Mouse (Mus musculus): ENCODE data around the gene Syt7. TPM values are rescaled to one million over a fixed set of nuclear protein-coding genes. Genes with fewer than 3 reads are reported as not detected.

Syt7 gene
- polyA plus RNA-seq, 1 experiment from 2014 or later, result 9.7 TPM

DNA sequence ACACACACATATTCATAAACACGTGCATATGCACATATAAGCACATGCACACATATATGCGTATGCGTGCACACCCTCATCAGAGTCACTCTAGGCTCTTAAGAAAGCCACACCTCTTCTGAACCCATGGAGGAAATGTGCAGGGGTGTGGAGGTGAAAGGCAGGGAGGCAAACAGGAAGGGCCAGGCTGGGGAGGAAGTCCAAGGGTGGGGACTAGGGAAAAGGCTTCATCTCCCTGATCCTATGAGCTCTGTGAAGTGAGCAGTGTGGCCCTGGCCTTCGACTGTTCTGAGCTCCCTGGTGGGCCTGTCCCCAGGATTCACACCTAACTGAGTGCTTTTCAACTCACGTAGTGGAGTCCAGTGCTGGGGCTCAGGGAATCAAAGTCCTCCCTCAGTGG, 13.6 kb upstream of the Syt7 start:
- no peaks in the 10 kb centered on the region for H3K4me1 ChIP-seq (replicated peaks; ENCODE audit: control insufficient read depth, insufficient read depth, low read length)
- H3K36me3 ChIP-seq (ENCODE audit: control insufficient read depth, insufficient read depth), result no peaks in the 10 kb centered on the region
- 77% methylated on average over 5 of the region's 5 CpGs for WGBS
- H3K4me2 ChIP-seq (ENCODE audit: low read length), result no peak overlapping the region
- no peak for ATAC-seq
- H3K9ac ChIP-seq (replicated peaks; ENCODE audit: low read depth, low read length), result no peak overlapping the region
- H3K27me3 ChIP-seq (replicated peaks; ENCODE audit: control insufficient read depth, insufficient read depth, low read length), result no peaks in the 10 kb centered on the region
- no peak overlapping the region for H3K4me3 ChIP-seq (replicated peaks; ENCODE audit: low read length)
- H3K27ac ChIP-seq (ENCODE audit: low read length), result no peak overlapping the region
- H3K9me3 ChIP-seq (ENCODE audit: control insufficient read depth, low read length), result peaks cover 3% of the 10 kb centered on the region; the same call in 1 of the 2 replicates

DNA sequence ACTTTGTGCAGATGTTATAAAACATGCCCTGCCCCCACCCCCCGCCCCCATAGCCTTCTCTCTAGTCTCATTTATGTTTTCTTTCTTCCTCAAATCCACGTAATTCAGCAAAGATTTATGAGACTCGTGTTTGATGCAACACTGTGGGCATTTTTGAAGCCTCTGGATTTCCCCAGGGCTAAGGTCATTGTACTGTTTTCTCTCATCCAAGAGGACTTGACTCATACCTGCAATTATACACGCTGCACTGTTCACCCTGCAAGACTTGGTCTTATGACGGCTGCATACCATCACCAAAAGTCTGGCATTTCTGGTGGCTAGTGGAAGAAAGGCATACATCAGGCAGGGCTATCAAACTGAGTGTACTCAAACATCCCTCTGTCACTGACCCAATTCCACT, 8.9 kb upstream of the Syt7 start:
- no peak for ATAC-seq
- WGBS, result 86% methylated on average over 5 of the region's 5 CpGs
- no peak overlapping the region for H3K9ac ChIP-seq (replicated peaks; ENCODE audit: low read depth, low read length)

DNA sequence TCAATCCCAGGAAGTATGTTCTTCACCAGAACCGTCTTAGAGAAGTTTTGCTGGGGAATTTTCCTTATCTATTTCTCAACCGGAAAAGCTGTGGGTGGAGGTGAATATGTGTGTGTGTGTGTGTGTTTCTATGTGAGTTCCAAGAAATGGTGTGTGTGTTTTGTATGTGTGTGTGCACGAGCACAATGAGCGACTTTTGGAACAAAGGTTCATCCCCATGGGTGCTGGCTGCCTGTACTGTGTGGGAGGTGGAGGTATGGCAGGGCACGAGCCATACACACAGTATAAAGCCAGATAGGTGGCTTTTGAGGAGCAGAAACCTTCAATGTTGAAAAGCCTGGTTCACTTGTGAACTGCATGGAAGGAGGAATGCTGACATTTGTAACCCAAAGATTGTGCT, 1.2 kb upstream of the Syt7 start:
- no peak overlapping the region for H3K4me2 ChIP-seq (ENCODE audit: low read length)
- no peaks in the 10 kb centered on the region for H3K9me3 ChIP-seq (ENCODE audit: control insufficient read depth, low read length)
- no peak overlapping the region for H3K9ac ChIP-seq (replicated peaks; ENCODE audit: low read depth, low read length)
- 70% methylated on average over 5 of the region's 5 CpGs for WGBS
- H3K4me3 ChIP-seq (replicated peaks; ENCODE audit: low read length), result no peak overlapping the region
- no peak overlapping the region for H3K27ac ChIP-seq (ENCODE audit: low read length)
- H3K36me3 ChIP-seq (ENCODE audit: control insufficient read depth, insufficient read depth), result no peaks in the 10 kb centered on the region
- no peaks in the 10 kb centered on the region for H3K27me3 ChIP-seq (replicated peaks; ENCODE audit: control insufficient read depth, insufficient read depth, low read length)
- peaks cover 17% of the 10 kb centered on the region for H3K4me1 ChIP-seq (replicated peaks; ENCODE audit: control insufficient read depth, insufficient read depth, low read length)
- no peak for ATAC-seq

More for the DNA sequence above, 8.9 kb upstream of the Syt7 start:
- Histone ChIP-seq H3K36me3 (ENCODE audit: control insufficient read depth, insufficient read depth) (no peaks in the 10 kb centered on the region), H3K27me3 (replicated peaks; ENCODE audit: control insufficient read depth, insufficient read depth, low read length) (0 out of 2 replicates have a peak, but pooled peaks cover 3% of the 10 kb centered on the region), H3K4me1 (replicated peaks; ENCODE audit: control insufficient read depth, insufficient read depth, low read length) (no peaks in the 10 kb centered on the region), H3K4me2 (ENCODE audit: low read length) (no peak overlapping the region), H3K9me3 (ENCODE audit: control insufficient read depth, low read length) (peaks cover 3% of the 10 kb centered on the region; the same call in 1 of the 2 replicates), H3K4me3 (replicated peaks; ENCODE audit: low read length) (no peak overlapping the region), H3K27ac (ENCODE audit: low read length) (no peak overlapping the region)

DNA sequence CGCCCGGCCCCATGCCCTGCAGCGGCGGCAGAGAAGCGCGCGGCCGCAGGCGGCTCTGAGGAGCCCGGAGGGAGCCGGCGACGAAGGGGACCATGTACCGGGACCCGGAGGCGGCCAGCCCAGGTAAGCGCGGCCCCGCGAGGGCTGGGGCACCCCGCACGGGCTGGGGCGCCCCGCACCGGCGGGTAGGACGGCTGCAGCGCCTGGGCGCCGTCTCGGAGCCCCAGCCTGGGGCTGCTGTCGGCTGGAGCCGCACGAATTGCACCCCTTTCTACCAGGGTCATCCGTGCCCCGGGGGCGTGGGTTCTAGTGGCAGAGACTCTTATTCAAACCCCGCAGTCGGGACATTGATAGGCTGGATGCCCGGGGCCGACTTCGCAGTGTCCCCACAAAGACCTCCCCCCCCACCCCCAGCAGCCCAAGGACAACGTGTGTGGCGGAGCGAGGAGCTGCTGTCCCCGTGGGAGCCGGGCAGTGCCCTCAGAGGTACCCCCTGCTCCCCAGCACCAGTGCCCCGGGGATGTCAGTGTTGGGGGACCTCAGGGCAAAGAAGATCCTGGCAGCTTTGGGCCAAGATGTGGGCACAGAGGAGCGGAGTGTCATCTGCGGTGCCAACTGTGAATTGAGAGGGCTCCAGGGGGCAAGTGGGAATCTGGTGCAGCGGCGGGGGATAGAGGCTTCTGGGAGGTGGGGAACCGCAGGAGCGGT, 655 bp downstream of the Syt7 start:
- peak overlapping the region; percentile 62 for H3K4me2 ChIP-seq (ENCODE audit: low read length)
- H3K27ac ChIP-seq (ENCODE audit: low read length), result peak overlapping the region; percentile 9; the same call in 1 of the 2 replicates
- peak overlapping the region; percentile 81 for H3K9ac ChIP-seq (replicated peaks; ENCODE audit: low read depth, low read length)
- under 1% methylated on average over 38 of the region's 54 CpGs for WGBS
- ATAC-seq, result peak; percentile 45
- no peaks in the 10 kb centered on the region for H3K27me3 ChIP-seq (replicated peaks; ENCODE audit: control insufficient read depth, insufficient read depth, low read length)
- H3K36me3 ChIP-seq (ENCODE audit: control insufficient read depth, insufficient read depth), result no peaks in the 10 kb centered on the region
- H3K9me3 ChIP-seq (ENCODE audit: control insufficient read depth, low read length), result no peaks in the 10 kb centered on the region
- H3K4me3 ChIP-seq (replicated peaks; ENCODE audit: low read length), result peak overlapping the region; percentile 74
- H3K4me1 ChIP-seq (replicated peaks; ENCODE audit: control insufficient read depth, insufficient read depth, low read length), result peaks cover 26% of the 10 kb centered on the region

DNA sequence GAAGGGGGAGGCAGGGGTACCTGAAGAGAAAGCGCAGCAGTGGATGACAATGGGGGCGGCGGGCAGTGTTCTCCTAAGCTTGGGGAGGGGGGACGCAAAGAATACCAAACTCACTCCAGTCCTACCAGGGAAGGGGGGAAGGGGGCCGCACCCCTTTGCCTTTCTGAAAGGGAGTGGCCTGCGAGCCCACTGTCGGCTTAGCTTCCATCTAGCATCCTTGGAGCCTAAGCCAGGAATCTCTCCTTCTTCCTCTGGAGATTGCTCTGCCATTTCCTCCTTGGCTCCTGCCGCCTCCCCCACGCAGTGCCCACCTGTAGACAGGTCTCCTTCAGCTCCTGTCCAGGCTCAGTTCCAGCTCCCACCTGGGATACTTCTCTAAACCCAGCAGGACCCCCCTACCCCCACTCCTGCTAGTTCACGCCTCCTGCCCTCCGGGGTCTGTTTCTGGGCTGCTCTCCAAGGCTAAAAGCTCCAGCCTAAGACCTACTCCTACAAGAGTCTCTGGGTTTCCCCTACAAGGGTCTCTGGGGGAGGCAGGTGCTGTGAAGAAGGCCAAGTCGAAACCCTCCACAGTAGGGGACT, 1.3 kb downstream of the Syt7 start:
- Histone ChIP-seq H3K36me3 (ENCODE audit: control insufficient read depth, insufficient read depth) (no peaks in the 10 kb centered on the region), H3K9ac (replicated peaks; ENCODE audit: low read depth, low read length) (peak overlapping the region; percentile 81), H3K4me3 (replicated peaks; ENCODE audit: low read length) (peak overlapping the region; percentile 74), H3K4me1 (replicated peaks; ENCODE audit: control insufficient read depth, insufficient read depth, low read length) (peaks cover 29% of the 10 kb centered on the region), H3K9me3 (ENCODE audit: control insufficient read depth, low read length) (no peaks in the 10 kb centered on the region), H3K4me2 (ENCODE audit: low read length) (peak overlapping the region; percentile 62), H3K27ac (ENCODE audit: low read length) (no peak overlapping the region), H3K27me3 (replicated peaks; ENCODE audit: control insufficient read depth, insufficient read depth, low read length) (no peaks in the 10 kb centered on the region)
- no peak for ATAC-seq
- WGBS, result 13% methylated on average over 12 of the region's 12 CpGs

DNA sequence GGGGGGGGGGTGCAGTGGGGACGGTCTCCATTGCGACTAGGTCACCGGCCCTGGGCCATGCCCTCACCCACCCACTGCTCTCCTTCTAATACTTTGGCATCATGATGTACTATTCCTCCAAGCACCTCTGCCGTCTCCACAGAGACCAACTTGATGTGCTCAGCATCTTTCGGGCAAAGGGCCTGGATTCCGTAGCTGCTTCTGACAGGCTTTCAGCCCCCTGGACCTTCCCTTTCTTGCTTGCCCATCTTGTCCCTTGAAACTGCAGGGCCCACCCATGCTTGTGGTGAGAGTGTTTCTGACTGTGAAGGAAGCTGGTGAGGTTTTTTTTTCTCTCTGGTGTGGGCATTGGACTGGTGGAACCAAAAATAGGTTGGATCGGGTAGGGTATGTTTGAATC, 2.1 kb downstream of the Syt7 start:
- no peaks in the 10 kb centered on the region for H3K36me3 ChIP-seq (ENCODE audit: control insufficient read depth, insufficient read depth)
- peaks cover 33% of the 10 kb centered on the region for H3K4me1 ChIP-seq (replicated peaks; ENCODE audit: control insufficient read depth, insufficient read depth, low read length)
- H3K9me3 ChIP-seq (ENCODE audit: control insufficient read depth, low read length), result no peaks in the 10 kb centered on the region
- ATAC-seq, result no peak
- H3K9ac ChIP-seq (replicated peaks; ENCODE audit: low read depth, low read length), result no peak overlapping the region
- H3K4me2 ChIP-seq (ENCODE audit: low read length), result peak overlapping the region; percentile 62; the same call in 1 of the 2 replicates
- H3K27ac ChIP-seq (ENCODE audit: low read length), result no peak overlapping the region
- H3K27me3 ChIP-seq (replicated peaks; ENCODE audit: control insufficient read depth, insufficient read depth, low read length), result no peaks in the 10 kb centered on the region
- 87% methylated on average over 7 of the region's 7 CpGs for WGBS
- no peak overlapping the region for H3K4me3 ChIP-seq (replicated peaks; ENCODE audit: low read length)

DNA sequence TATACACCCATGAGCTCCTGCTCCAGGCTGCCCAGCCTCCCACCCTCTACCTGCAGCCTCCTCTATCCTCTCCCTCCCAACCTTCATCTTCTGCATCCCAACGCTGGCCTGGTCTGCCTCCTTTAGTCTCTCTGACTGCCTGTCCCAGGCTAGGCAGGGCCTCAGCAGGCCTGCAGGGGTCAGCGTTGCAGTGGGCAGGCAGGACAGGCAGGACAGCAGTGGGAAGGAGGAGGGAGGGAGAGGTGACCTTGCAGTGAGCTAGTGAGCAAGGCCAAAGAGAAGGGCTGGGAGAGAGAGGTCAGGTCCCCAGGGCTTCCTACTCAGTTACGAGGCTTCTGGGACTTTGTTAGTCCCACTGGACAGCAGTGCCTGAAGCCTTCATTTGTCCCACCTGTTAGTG, 3.1 kb downstream of the Syt7 start:
- Histone ChIP-seq H3K4me1 (replicated peaks; ENCODE audit: control insufficient read depth, insufficient read depth, low read length) (peaks cover 36% of the 10 kb centered on the region), H3K9ac (replicated peaks; ENCODE audit: low read depth, low read length) (no peak overlapping the region), H3K4me3 (replicated peaks; ENCODE audit: low read length) (no peak overlapping the region), H3K36me3 (ENCODE audit: control insufficient read depth, insufficient read depth) (no peaks in the 10 kb centered on the region), H3K27me3 (replicated peaks; ENCODE audit: control insufficient read depth, insufficient read depth, low read length) (no peaks in the 10 kb centered on the region), H3K27ac (ENCODE audit: low read length) (no peak overlapping the region), H3K9me3 (ENCODE audit: control insufficient read depth, low read length) (no peaks in the 10 kb centered on the region), H3K4me2 (ENCODE audit: low read length) (no peak overlapping the region)
- WGBS, result 18% methylated on average over 3 of the region's 3 CpGs
- ATAC-seq, result no peak

DNA sequence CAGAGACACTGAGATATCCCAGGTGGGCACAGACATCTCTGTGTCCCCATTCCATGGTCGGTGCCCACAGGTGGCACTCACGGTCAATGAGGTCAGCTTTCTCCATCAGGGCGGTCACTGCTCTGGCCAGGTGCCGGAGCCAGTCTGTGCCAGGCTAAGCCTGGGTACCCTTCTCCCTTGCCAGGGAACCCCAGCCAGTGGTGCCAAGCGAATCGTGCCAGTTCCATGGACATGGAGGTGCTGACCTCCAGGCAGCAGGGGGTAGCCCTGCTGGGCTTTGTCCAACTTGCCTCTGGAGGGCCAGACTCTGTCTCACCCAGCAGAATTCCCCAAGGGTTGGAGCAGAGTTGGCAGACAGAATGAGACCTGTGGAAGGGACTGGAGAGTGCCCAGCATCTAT, 4.6 kb downstream of the Syt7 start:
- H3K27ac ChIP-seq (ENCODE audit: low read length), result no peak overlapping the region
- no peak overlapping the region for H3K4me3 ChIP-seq (replicated peaks; ENCODE audit: low read length)
- 86% methylated on average over 6 of the region's 6 CpGs for WGBS
- H3K36me3 ChIP-seq (ENCODE audit: control insufficient read depth, insufficient read depth), result no peaks in the 10 kb centered on the region
- no peak for ATAC-seq
- H3K9ac ChIP-seq (replicated peaks; ENCODE audit: low read depth, low read length), result no peak overlapping the region
- no peaks in the 10 kb centered on the region for H3K27me3 ChIP-seq (replicated peaks; ENCODE audit: control insufficient read depth, insufficient read depth, low read length)
- no peaks in the 10 kb centered on the region for H3K9me3 ChIP-seq (ENCODE audit: control insufficient read depth, low read length)
- no peak overlapping the region for H3K4me2 ChIP-seq (ENCODE audit: low read length)
- H3K4me1 ChIP-seq (replicated peaks; ENCODE audit: control insufficient read depth, insufficient read depth, low read length), result peaks cover 49% of the 10 kb centered on the region

DNA sequence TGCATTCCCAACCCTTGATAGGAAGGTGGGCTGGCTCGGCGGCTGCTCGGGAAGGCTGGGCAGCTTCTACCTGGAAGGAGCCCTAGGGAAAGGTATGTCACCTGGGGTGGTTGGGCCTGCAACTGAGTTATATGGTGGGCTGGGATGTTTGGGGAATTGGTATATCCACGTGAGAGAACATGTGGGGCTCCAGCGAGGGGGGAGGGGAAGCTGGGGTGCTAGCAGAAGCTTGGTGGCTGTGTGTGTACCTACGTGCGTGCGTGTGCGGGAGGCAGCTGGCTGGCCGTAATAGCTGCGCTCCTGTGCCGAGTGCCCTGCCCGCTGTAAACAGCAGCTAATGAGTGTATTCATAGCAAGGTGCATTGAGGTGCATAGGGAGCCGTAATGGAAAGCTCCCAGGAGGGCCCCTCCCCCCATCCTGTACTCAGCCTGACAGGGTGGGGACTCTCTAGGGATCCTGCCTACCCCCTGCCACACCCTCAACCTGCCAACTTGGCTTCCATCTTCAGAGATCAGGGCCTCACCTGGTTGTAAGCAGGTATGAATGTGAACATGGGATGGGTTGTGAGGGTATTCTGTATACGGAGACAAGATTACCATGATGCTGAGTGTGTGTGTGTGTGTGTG, 5.1 kb downstream of the Syt7 start:
- H3K4me3 ChIP-seq (replicated peaks; ENCODE audit: low read length), result no peak overlapping the region
- no peak overlapping the region for H3K27ac ChIP-seq (ENCODE audit: low read length)
- no peaks in the 10 kb centered on the region for H3K27me3 ChIP-seq (replicated peaks; ENCODE audit: control insufficient read depth, insufficient read depth, low read length)
- H3K36me3 ChIP-seq (ENCODE audit: control insufficient read depth, insufficient read depth), result no peaks in the 10 kb centered on the region
- no peak overlapping the region for H3K4me2 ChIP-seq (ENCODE audit: low read length)
- peaks cover 47% of the 10 kb centered on the region for H3K4me1 ChIP-seq (replicated peaks; ENCODE audit: control insufficient read depth, insufficient read depth, low read length)
- 61% methylated on average over 15 of the region's 15 CpGs for WGBS
- H3K9me3 ChIP-seq (ENCODE audit: control insufficient read depth, low read length), result no peaks in the 10 kb centered on the region
- no peak for ATAC-seq
- H3K9ac ChIP-seq (replicated peaks; ENCODE audit: low read depth, low read length), result no peak overlapping the region
